Mouse (Mus musculus) ovary, adult 18-20 months (tissue): ENCODE measurements at regions not wholly inside any gene's neighbourhood (a gene's known extent, or its start where the extent isn't known, plus 50 kb on each side); places are given as distances from the start of the nearest gene placed in this dataset.

Experiments
- DNase-seq: peaks from one replicate; pipeline ENCODE4 v3.0.0; 2022; ENCODE audit warnings: low spot score, mixed read lengths

DNA sequence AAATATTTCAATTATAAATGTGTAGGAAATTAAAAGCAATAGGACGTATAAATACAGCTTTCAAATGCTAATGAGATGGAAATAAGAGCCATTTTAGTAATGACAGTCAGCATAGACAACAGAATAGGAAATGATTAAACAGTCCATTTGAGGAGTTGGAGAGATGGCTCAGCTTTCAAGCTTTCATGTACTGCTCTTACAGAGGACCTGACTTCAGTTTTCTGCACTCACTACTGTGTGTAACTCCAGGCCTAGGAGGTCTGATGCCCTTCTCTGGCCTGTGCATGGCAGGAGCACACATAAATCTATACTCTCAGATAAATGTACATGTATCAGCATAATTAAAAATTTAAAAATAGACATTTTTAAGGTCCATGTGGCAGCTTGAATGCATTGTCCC, 643.1 kb downstream of the Fgf12 start:
- DNase-seq, result no peak
